Mouse (Mus musculus): Measurements from ENCODE around the gene Sept10.

Gene Sept10

DNA sequence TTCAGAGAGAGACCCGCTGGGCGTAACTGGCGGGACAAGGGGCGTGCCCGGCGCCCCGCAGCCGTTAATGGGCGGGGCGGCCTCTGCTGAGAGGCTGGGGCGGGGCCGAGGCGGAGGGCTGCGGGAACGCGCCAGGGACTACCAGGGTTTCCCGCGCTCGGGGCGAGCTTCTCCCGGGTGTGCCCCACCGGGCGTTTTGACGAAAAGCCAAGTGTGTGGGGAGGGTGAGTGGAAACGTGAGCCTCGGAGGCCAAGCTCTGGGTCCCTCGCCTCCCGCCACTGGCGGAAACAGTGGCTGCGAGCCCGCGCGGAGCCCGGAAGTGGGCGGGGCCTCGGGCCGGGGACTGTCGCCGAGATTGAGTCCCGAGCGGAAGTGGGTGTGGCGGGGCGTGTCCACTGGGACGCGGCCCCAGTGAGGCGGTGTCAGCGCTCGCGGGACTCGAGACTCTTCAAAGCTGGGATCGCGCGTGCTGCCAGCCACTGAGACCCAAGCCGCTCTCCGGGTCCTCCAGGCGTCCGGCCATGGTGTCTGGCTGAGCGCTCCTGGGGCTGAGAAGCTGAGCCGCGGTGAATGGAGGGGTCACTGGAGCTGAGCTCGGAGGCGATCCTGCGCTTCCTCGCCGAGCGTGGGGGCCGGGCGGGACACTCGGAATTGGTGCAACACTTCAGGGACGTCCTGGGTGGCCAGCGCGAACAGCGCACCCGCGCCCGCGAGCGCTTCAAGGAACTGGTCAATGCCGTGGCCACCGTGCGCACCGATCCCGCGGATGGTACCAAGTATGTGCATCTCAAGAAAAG lies at the start of gene Sept10, which contains the start of gene Sowahc:
Gene Sept10 (minus strand): TSS at position 375 of the 798 bp plus-strand sequence.
Gene Sowahc (plus strand): TSS at position 481 of the 798 bp plus-strand sequence.
- peak; percentile 90 to 97 for DNase-seq (ENCODE audit: low spot score in 2 of 2)

DNA sequence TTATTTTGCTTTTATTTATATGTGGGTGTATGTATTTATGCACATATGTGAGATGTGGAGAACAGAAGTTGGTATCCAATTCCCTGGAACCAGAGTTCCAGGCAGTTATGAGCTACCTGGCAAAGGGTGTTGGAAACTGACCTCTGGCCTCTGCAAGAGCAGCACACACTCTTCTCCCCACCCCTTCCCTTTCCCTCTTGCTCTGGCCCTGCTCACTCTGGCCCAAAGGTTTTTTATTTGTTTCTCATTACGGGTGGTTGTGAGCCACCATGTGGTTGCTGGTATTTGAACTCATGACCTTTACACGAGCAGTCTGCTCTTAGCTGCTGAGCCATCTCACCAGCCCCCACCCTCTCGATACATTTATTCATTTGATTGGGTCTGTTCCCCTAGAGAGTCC lies 47.1 kb upstream of the Sept10 start:
- no peak for DNase-seq (ENCODE audit: low spot score in 2 of 2)

DNA sequence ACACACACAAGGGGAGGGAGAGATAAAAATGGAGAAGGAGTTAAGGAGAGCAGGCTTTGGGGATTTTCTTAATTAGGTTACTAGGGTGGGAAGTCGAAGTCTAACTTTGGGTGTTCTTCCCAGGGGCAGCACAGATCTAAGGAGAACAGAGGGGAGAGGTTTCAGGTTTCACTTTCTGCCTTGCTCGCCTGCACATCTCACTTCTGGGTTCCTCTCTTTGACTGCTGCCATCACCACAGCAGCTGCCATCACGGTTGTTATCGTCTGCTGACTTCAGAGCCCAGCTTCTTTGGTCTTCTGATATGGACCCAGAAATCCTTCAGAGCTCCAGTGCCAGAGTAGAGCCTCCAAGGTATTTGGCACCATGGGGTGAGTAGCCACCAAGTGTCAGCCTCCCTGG lies 46.5 kb upstream of the Sept10 start:
- no peak for DNase-seq (ENCODE audit: low spot score in 2 of 2)

DNA sequence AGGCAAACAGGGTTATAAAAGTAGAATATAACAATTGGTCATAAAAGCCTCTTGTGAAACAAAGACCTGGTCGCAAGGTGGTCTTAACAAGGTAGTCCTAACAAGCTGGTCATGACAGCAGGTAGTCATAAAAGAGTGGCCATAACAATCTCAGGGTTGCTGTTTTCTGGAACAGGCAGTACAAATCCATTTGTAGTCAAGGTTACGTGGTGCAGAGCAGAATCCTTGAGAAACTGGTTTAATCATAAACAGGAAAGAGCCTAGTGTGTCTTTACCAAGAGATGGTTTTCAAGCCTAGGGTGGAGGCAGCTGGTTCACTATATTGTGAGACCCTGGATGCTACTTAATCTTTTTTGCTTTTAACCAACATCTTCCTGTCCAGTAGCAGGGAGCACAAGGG lies 45.6 kb upstream of the Sept10 start:
- no peak for DNase-seq (ENCODE audit: low spot score in 2 of 2)

DNA sequence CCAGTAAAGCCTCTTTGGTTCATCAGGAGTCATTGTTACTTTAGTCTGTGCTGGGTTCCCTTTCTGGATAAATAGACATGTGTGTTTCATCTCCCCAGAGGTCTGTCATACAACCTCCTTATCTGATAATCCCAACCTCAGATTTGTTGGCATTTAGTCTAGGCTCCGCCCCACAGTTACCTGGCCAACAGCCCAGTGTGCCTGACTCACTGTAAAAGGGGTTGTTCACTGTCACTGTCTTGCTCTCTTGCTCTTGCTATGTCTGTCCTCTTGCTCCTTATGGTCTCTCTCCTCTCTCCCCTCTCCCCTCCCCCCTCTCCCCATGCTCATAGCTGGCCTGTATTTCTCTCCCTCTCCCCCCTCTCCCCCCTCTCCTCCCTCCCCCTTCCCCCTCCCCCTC lies 44.5 kb upstream of the Sept10 start:
- no peak for DNase-seq (ENCODE audit: low spot score in 2 of 2)

DNA sequence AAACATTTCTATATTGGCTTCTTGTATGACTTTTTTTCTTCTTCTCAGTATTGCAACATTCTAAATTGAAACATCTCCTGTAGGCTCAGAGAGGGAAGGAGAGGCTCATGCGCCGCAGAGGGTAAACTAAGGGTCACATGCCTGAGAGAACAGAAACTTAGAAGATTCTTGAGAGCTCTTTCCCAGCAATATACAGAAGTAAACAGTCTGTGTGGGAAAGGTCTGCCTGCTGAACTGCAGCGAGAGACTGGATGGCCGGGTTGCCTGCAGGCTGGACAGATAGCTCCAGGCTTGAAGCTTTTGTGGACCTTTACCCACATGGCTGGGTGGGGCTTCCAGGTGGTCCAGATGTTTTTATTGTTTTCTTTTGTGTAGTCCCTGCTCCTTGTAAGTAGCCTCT lies 44.0 kb upstream of the Sept10 start:
- no peak for DNase-seq (ENCODE audit: low spot score in 2 of 2)

DNA sequence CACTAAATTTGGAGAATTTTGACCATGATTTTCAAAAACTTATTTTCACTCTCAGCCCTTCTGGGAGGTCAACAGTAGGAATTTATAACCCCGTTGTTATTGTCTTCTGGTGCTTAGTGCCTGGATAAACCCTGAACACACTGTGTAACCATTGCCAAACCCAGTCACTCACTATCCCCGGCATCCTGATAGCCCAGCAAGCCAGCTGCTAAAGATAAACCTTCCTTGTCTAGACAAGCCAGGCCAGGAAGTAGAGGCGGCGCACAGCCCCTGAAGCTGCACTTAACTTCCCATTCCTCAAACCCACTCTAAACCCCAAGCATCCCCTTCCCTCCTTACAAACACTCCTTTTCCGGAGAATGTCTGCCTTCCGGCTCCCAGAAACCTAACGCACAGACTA lies 43.4 kb upstream of the Sept10 start:
- no peak for DNase-seq (ENCODE audit: low spot score in 2 of 2)

DNA sequence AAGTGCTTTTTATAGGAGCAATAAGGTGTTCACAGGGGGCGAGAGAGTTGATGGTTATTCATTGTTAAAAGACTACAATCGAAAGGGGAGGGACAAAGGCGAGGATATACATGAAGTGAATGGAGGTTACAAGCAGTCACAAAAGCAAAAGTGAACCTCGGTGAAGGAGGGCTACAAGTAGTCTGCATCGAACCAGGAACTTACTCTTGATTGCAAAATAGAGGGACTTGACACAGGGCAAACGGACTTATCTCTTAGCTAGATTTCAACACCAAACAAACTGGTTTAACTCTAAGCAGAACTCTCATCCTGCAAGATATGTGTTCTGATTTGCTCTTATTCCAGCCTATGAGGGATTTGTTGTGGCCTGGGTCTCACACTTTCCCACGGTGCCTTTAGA lies 41.3 kb upstream of the Sept10 start:
- no peak for DNase-seq (ENCODE audit: low spot score in 2 of 2)

DNA sequence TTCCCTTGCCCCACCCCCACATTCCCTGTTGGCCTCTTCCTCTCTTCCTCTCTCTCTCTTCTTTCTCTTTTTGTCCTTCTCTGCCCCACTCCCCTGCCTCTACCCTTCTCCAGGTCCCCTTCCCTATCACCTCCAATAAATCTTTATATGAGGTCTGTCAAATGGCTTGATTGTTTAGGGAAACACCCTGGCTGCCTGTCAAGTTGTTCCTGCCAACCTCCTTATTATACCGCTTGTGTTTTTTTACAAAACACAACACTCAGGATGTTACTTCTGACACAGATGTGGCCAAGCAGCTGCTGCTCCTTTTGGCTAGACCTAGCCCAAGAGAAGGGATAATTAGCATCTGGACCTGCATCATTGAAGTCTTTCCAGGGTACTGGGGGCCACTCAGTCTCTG lies 40.4 kb upstream of the Sept10 start:
- no peak for DNase-seq (ENCODE audit: low spot score in 2 of 2)

DNA sequence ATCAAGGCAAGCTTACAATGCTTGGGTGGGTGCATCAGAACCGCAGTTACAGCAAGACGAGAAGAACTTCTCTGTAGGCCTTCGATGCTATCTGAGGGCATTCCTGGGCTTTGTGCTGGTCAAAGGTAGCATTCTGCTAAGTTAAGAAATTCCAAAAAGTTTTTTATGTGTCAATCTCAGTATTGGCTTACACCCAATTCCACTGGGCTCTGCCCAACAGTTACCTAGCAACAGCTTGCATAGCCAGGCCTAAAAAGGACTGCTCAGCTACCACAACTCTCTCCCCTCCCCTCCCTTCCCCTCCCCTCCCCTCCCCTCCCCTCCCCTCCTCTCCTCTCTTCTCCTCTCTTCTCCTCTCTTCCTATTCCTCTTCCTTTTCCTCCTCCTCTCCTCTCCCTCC lies 40.0 kb upstream of the Sept10 start:
- DNase-seq (ENCODE audit: low spot score in 2 of 2): no peak

DNA sequence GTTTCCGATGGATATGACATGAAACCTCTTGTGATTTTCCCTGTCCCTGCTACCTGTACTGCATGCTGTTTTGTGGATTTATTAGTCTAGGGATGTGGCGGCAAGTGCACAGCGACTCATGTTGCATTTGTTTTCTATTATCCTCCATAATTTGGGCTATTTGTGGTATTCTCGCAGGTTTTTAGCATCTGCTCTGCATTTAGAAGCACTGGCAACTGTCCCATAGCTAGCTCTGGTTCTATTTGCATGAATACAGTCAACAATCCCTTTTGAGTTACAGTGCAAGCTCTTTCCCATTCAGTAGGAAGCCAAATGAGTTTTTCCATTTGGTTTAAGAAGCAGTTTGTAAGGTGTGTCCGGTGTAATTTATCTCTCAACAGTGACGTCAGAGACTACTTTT lies 37.9 kb upstream of the Sept10 start:
- DNase-seq (ENCODE audit: low spot score in 2 of 2): no peak

DNA sequence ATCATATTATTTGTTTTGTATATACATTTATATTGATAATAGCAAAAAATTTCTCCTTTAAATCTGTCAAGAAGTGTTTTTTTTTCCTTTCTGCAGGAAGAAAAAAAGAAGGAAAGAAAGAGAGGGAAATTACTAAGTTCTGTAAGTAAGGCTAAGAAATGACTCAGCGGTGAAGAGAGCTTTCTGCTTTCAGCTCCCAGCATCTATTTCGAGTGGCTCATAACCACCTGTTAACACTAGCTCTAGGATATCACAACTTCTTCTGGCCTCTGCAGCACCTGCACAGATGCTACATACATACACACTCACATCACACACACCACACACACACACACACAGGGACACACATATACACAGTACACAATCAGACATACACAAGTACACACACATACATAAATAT lies 34.9 kb upstream of the Sept10 start:
- DNase-seq (ENCODE audit: low spot score in 2 of 2): no peak

DNA sequence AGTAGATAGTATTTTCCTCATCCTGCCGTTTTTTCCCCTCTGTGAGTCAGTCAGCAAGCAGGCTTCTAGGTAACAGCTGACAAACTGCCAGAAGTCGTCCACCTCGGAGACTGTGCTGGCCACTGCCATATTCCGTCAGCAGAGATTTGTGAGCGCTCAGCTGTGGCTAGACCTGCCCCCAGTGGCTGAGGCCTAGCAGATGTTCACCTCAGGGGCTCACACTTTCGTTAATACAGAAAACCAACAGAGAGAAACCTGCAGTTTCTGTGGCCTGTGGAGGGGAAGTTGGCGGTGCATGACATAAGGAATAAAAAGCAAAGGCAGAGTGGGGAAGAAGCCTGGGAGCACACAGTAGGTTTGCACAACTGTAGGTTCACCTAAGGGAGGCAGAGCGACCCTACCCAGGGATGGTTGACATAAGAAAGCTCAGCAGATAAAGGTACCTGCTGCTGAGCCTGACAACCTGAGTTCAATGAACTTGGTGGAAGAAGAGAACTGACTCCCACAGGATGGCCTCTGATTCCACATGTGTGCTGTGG lies 32.0 kb upstream of the Sept10 start:
- no peak for DNase-seq (ENCODE audit: low spot score in 2 of 2)

DNA sequence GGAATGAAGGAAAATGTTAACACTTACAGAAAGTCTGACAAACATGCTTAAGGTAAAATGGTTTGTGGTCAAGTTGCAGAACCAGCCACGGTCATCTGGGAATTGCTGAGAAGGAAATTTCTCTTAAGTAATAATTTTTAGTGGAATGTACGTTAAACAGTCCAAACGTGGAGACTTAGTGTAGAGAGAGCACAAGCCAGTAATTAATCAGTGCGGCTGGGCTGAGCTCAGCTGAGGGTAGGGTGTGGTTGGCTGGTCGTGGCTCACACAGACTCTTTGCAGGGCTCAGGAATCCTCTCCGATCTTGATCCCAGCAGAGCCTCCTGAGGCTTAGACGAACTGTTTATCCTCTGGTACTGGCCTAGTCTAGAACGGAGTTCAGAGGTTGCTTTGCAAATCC lies 30.7 kb upstream of the Sept10 start:
- no peak for DNase-seq (ENCODE audit: low spot score in 2 of 2)

DNA sequence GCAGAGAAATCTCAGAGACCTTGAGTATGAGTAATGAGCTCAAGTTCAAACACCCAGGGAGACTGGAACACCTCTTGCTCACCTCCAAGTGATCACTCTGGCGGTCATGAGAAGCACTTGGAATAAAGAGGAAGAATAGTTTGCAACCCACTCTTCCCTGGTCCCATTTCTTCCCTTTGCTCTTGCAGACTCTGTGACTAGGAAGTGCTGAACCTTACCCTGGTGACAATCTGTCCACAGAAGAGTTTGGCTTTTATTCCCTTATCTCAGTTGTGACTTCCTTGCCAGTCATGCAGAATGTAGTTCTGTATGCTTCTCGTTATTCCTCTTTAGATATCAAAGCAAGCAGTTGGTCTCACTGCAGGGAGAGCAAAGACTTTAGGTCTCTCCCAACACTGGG lies 30.3 kb upstream of the Sept10 start:
- no peak for DNase-seq (ENCODE audit: low spot score in 2 of 2)

DNA sequence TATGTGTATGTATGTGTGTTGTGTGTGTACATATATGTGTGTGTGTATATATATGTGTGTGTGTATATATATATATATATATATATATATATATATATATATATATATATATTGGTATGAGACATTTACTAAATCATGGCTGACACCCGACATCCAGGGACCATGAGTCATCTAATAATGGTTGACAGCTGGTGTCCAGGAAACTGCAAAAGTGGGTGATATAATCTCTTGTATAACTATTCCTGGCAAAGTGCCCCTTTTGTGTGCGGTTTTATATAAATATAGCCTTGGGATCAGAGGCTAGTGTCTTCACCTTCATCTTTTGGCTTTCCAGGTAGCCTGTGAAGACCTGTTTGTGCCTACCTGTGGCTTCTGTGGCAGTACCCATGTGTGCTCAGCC lies 29.0 kb upstream of the Sept10 start:
- no peak for DNase-seq (ENCODE audit: low spot score in 2 of 2)

DNA sequence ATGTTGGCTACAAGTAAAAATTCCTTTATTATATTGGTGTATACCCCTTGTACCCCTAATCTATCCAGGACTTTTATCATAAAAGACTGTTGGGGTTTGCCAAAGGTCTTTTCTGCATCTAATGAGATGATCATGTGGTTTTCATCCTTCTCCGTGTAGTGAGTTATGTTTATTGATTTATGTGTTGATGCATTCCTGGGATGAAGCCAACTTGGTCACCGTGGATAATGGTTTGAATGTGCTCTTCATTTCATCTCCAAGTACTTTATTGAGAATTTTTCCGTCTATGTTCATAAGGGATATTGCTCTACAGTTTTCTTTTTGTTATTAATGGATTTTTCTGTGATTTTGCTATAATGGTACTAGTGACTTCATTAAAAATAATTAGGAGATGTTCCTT lies 27.9 kb upstream of the Sept10 start:
- no peak for DNase-seq (ENCODE audit: low spot score in 2 of 2)

DNA sequence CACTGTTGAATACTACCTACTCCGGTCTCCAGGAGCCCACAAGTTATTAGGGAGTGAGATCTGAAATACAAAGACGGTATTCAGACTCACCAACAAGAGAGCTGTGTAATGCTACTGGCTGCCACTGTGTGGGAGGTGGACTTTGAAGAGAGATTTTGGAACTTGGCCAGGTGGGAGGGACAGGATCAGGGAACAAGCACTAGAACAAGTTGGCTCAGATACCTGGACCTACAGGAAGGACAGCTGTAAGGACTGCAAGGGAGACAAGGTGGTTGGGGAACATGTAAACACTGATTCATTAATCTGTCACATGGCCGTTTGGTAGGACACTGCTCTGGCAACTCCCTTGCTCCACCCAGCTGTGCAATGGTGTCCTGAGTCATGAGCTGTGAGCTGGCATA lies 19.5 kb upstream of the Sept10 start:
- no peak for DNase-seq (ENCODE audit: low spot score in 2 of 2)

DNA sequence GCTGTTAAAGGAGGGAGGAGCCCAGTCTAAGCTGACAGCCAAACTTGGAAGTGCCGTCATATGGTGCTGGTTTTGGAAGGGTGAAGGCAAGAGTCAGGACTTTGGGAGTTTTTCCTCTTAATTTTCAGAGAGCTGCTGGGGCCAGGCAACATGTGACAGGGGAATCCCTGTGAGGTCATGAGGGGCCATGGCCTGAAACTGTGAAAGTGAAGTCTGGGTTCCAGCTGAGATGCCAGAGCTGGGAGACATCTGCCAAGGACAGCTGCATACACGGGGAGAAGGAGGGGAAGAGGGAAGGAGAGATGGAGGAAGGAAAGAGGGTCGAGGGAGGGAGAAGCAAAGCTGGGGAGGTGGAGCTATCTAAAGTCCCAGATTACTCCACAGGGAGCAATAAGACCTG lies 16.1 kb upstream of the Sept10 start:
- no peak for DNase-seq (ENCODE audit: low spot score in 2 of 2)

DNA sequence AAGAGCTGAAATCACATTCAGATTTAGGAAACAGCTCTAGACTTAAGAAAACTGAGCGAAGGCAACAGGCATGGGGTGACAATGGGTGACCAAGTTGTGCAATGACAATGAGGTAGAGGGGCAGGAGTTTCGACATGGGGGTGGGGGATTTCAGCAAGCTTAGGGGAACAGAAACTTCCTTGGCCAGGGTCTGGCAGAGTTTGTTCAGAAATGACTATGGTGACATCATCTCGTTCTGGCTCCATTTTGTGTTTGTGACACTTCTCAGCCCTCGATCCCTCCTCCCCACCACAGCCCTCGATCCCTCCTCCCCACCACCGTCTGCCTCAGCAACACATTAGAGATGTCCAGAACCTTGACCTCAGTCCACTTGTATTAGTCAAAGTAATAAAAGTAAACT lies 14.8 kb upstream of the Sept10 start:
- DNase-seq (ENCODE audit: low spot score in 2 of 2): peak in 1 of 2 experiments; percentile 19

DNA sequence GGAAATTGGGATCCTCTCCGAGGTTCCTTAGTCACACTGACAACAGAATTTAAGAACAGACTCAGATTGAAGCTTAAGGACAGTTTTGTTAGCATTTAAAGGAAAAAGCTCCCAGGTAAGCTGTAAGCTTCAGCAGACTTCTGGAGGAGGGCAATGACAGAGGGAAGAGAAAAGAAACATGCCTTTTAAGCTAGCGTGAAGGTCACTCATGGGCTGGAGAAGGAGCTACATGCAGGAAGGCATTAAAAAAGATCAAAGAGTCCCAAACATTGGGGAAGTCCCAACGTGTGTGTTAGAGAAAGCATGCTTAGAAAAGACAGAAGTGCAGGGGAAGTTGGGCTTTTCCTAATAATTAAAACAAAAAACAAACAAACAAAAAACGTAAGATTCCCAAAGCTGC lies 14.2 kb upstream of the Sept10 start:
- no peak for DNase-seq (ENCODE audit: low spot score in 2 of 2)

DNA sequence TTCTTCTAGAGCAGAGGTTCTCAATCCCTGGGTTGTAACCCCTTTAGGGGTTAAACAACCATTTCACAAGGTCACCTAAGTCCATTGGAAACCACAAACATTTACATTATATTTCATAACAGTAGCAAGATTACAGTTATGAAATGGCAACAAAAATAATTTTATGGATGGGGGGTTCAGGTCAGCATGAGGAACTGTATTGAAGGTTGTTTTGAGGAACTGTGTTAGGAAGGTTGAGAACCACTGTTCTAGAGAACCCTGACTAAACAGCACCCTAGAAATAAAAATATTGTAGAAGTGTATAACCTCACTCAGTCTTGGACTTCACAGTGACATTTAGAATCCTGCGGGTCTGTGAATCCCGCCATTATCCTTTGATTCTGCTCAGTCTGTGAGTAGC lies 13.6 kb upstream of the Sept10 start:
- DNase-seq (ENCODE audit: low spot score in 2 of 2): no peak

DNA sequence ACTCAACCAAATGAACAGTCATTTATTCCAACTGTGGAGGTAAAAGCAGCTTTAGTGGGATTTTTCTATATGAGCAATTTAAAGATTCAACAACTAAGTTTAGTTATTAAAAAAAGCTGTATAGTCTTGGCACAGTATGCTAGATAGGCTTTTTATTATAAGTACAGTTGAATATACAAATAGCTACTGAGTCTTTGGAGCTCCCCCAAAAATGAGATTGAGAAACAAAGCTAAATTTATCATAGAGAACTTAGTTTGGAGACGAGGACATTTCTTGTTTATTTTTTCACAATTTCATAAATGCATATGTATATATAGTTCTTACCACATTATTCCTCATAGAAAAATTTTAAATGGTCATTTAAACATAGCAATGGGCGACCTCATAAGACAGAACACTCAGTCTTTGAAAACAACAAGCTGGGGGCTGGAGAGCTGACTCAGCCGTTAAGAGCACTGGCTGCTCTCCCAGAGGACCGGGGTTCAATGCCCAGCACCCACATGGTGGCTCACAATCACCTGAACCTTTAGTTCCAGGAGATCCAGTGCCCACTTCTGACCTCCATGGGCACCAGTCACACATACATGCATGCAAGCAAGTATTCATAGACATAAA lies 7.7 kb upstream of the Sept10 start:
- no peak for DNase-seq (ENCODE audit: low spot score in 2 of 2)
